Mouse (Mus musculus) v-Abl transformed pro-B cells (cell line): ENCODE results near the gene Prkar1a.

Source experiments
- in situ Hi-C, 2 experiments: fragments of 400-800 bp; cut with MboI; formaldehyde crosslinking; loops; one replicate each; pipeline ENCODE4 v1.15.1; 2025; ENCODE audit not compliant: unreplicated experiment in 2 of 2

Gene Prkar1a

GRCm38 (mm10) chr11:109671136-109672020 lies 22.2 kb downstream of the Prkar1a start:
- in situ Hi-C loops, result loop anchor here (5.0 to 25.0 kb wide), 3 partner anchors 186 to 1316 kb away; no protein-coding TSS in a partner anchor

- in situ Hi-C loops, result loop anchor here (5.0 to 25.0 kb wide), 3 partner anchors 185 to 1315 kb away; no protein-coding TSS in a partner anchor
Measured at GRCm38 (mm10) chr11:109672021-109672324, 22.8 kb downstream of the Prkar1a start.

- in situ Hi-C loops, result loop anchor here (5.0 to 25.0 kb wide), 3 partner anchors 185 to 1315 kb away; no protein-coding TSS in a partner anchor
Measured at GRCm38 (mm10) chr11:109672396-109672795, 23.2 kb downstream of the Prkar1a start.

GRCm38 (mm10) chr11:109672881-109673739 lies 23.9 kb downstream of the Prkar1a start:
- in situ Hi-C loops, result loop anchor here (5.0 to 25.0 kb wide), 3 partner anchors 184 to 1314 kb away; no protein-coding TSS in a partner anchor

- in situ Hi-C loops, result loop anchor here (5.0 to 25.0 kb wide), 3 partner anchors 184 to 1314 kb away; no protein-coding TSS in a partner anchor
Measured at GRCm38 (mm10) chr11:109673741-109674140, 24.5 kb downstream of the Prkar1a start.

- in situ Hi-C loops, result loop anchor here (5.0 to 25.0 kb wide), 3 partner anchors 183 to 1313 kb away; no protein-coding TSS in a partner anchor
Measured at GRCm38 (mm10) chr11:109674542-109674941, 25.3 kb downstream of the Prkar1a start.

GRCm38 (mm10) chr11:109675208-109675607 lies 26.0 kb downstream of the Prkar1a start:
- in situ Hi-C loops, result loop anchor here (10.0 to 25.0 kb wide), 2 partner anchors 587 to 590 kb away; partner anchors contain the start of gene Abca6 (in 1 of the 2)

- in situ Hi-C loops, result loop anchor here (10.0 to 25.0 kb wide), 2 partner anchors 587 to 589 kb away; partner anchors contain the start of gene Abca6 (in 1 of the 2)
Measured at GRCm38 (mm10) chr11:109675771-109676170, 26.6 kb downstream of the Prkar1a start.

- in situ Hi-C loops, result loop anchor here (10.0 to 25.0 kb wide), 2 partner anchors 586 to 588 kb away; partner anchors contain the start of gene Abca6 (in 1 of the 2)
Measured at GRCm38 (mm10) chr11:109676621-109677373, 27.6 kb downstream of the Prkar1a start.

- in situ Hi-C loops, result loop anchor here (10.0 to 25.0 kb wide), 2 partner anchors 584 to 587 kb away; partner anchors contain the start of gene Abca6 (in 1 of the 2)
Measured at GRCm38 (mm10) chr11:109678291-109678690, 29.1 kb downstream of the Prkar1a start.

GRCm38 (mm10) chr11:109680934-109681333 lies 31.7 kb downstream of the Prkar1a start:
- in situ Hi-C loops, result loop anchor here in 1 of 2 experiments (25.0 kb wide), 1 partner anchor 581 kb away; the partner anchor contains the start of gene Abca6

GRCm38 (mm10) chr11:109681556-109681955 lies 32.4 kb downstream of the Prkar1a start:
- in situ Hi-C loops, result loop anchor here in 1 of 2 experiments (25.0 kb wide), 1 partner anchor 581 kb away; the partner anchor contains the start of gene Abca6

GRCm38 (mm10) chr11:109682221-109682620 lies 33.0 kb downstream of the Prkar1a start:
- in situ Hi-C loops, result loop anchor here in 1 of 2 experiments (25.0 kb wide), 1 partner anchor 580 kb away; the partner anchor contains the start of gene Abca6

GRCm38 (mm10) chr11:109689539-109689938 lies 40.3 kb downstream of the Prkar1a start:
- in situ Hi-C loops, result loop anchor here in 1 of 2 experiments (25.0 kb wide), 1 partner anchor 573 kb away; the partner anchor contains the start of gene Abca6

GRCm38 (mm10) chr11:109692737-109693136 lies 43.5 kb downstream of the Prkar1a start:
- in situ Hi-C loops, result loop anchor here in 1 of 2 experiments (25.0 kb wide), 1 partner anchor 570 kb away; the partner anchor contains the start of gene Abca6

GRCm38 (mm10) chr11:109696519-109696918 lies 47.3 kb downstream of the Prkar1a start:
- in situ Hi-C loops, result loop anchor here in 1 of 2 experiments (25.0 kb wide), 1 partner anchor 566 kb away; the partner anchor contains the start of gene Abca6

- in situ Hi-C loops, result loop anchor here in 1 of 2 experiments (25.0 kb wide), 1 partner anchor 565 kb away; the partner anchor contains the start of gene Abca6
Measured at GRCm38 (mm10) chr11:109697089-109697643, 48.0 kb downstream of the Prkar1a start.

- in situ Hi-C loops, result loop anchor here in 1 of 2 experiments (25.0 kb wide), 1 partner anchor 564 kb away; the partner anchor contains the start of gene Abca6
Measured at GRCm38 (mm10) chr11:109698740-109699139, 49.5 kb downstream of the Prkar1a start.
